Mouse (Mus musculus) induced T-regulatory cell, adult 2 months (primary cell): ENCODE measurements at regions not wholly inside any gene's neighbourhood (a gene's known extent, or its start where the extent isn't known, plus 50 kb on each side); places are given as distances from the start of the nearest gene placed in this dataset.

Experiments
- DNase-seq: peaks from one replicate; pipeline ENCODE4 v3.0.0-alpha.2; 2012; ENCODE audit warnings: low read depth

- DNase-seq = no peak
Observed at GRCm38 (mm10) chr14:72113377-72113993, 378.2 kb downstream of the Gm9195 start.

GRCm38 (mm10) chr14:72110689-72111088 lies 380.9 kb downstream of the Gm9195 start:
- no peak for DNase-seq

- no peak for DNase-seq
Observed at GRCm38 (mm10) chr14:72091579-72091978, 400.1 kb downstream of the Gm9195 start.

GRCm38 (mm10) chr14:72081473-72081872 lies 410.2 kb downstream of the Gm9195 start:
- no peak for DNase-seq

GRCm38 (mm10) chr14:72064111-72064812 lies 427.4 kb downstream of the Gm9195 start:
- DNase-seq = no peak

GRCm38 (mm10) chr14:72042881-72043236 lies 448.8 kb downstream of the Gm9195 start:
- DNase-seq = no peak

- no peak for DNase-seq
Observed at GRCm38 (mm10) chr14:72042112-72042880, 449.3 kb downstream of the Gm9195 start.

GRCm38 (mm10) chr14:72030396-72030795 lies 461.2 kb downstream of the Gm9195 start:
- DNase-seq = no peak

GRCm38 (mm10) chr14:72027362-72028020 lies 464.1 kb downstream of the Gm9195 start:
- no peak for DNase-seq

GRCm38 (mm10) chr14:72004371-72004770 lies 487.3 kb downstream of the Gm9195 start:
- no peak for DNase-seq

GRCm38 (mm10) chr14:72002205-72003138 lies 489.2 kb downstream of the Gm9195 start:
- DNase-seq = no peak

GRCm38 (mm10) chr14:71973016-71973415 lies 518.6 kb downstream of the Gm9195 start:
- no peak for DNase-seq

GRCm38 (mm10) chr14:71972521-71972920 lies 519.1 kb downstream of the Gm9195 start:
- no peak for DNase-seq

GRCm38 (mm10) chr14:71967646-71968045 lies 524.0 kb downstream of the Gm9195 start:
- no peak for DNase-seq

- DNase-seq = no peak
Observed at GRCm38 (mm10) chr14:71963389-71964169, 528.1 kb downstream of the Gm9195 start.

- DNase-seq = no peak
Observed at GRCm38 (mm10) chr14:71948701-71949100, 542.9 kb downstream of the Gm9195 start.

GRCm38 (mm10) chr14:71937157-71937485 lies 554.5 kb downstream of the Gm9195 start:
- no peak for DNase-seq

- no peak for DNase-seq
Observed at GRCm38 (mm10) chr14:71936373-71937156, 555.1 kb downstream of the Gm9195 start.

- DNase-seq = no peak
Observed at GRCm38 (mm10) chr14:71915964-71916363, 575.7 kb downstream of the Gm9195 start.

- no peak for DNase-seq
Observed at GRCm38 (mm10) chr14:71910936-71911335, 580.7 kb downstream of the Gm9195 start.
